Mouse (Mus musculus) kidney, postnatal 36 days (tissue): ENCODE measurements around the gene Noc3l.

ENCODE experiments used
- DNase-seq, 2 experiments: peaks; one replicate each; pipeline ENCODE4 v3.0.0; 2021 to 2022; ENCODE audit warnings: mixed read lengths in 2 of 2

Gene Noc3l

DNA sequence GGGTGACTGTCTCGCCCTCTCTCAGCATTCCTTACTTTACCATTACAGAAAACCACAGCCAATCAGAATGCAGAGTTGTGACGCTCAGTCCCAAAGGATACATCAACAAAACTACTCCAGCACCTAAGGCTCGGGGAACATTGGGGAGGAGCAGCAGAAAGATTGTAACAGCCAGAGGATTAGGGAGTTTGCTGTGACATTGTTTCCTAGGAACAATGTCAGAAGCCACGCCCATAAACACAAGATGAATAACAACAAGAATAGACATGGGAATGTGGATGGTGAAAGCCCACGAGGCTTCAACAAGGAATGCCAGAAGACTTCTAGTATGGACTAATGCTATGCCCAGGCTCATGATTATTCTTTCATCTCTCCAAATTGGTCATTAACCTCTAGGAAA, 61.0 kb downstream of the Noc3l start:
- DNase-seq = no peak

- no peak for DNase-seq
Observed at GRCm38 (mm10) chr19:38757161-38757560, 61.9 kb downstream of the Noc3l start.

GRCm38 (mm10) chr19:38750192-38750591, 68.8 kb downstream of the Noc3l start:
- DNase-seq = no peak

DNA sequence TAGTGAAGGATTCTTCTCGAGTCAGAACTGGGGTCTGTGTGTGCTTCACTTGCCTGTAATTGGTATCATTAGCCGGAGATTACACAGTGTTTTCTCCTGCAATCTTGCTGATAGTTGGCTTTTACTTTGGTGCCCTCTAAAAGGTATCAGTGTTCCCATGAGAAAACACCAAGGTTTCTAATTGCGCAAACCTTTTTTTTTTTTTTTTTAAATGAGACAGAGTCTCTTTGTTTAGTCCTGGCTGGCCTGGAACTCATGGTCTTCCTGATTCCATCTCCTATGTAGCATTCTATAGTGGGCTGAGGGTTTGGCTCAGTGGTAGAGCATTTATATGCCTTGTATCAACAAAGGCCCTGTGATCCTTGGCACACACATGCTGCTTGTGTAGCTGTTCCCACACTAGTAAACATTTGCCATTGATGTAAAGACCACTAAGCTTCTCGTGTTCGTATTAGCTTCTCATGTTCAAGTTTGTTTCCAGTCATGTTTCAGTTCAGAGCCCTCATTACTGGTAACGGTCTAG, 72.5 kb downstream of the Noc3l start:
- DNase-seq = no peak

- no peak for DNase-seq
Observed at GRCm38 (mm10) chr19:38745810-38746491, 73.1 kb downstream of the Noc3l start.

GRCm38 (mm10) chr19:38744546-38744945, 74.5 kb downstream of the Noc3l start:
- DNase-seq = no peak
